Mouse (Mus musculus) neutrophil, adult 83 days (primary cell): ENCODE results near the gene Stard3nl. TPM values are rescaled to one million over a fixed set of nuclear protein-coding genes. Genes with fewer than 3 reads are reported as not detected.

Source experiments
- total RNA-seq, 2 experiments: library from RNA; stranded (reverse); gene quantifications; one replicate each; pipeline ENCODE4 v1.2.4; 2023

Stard3nl gene
- total RNA-seq, result 10 to 100 TPM; 35.1 to 40.8 TPM

GRCm38 (mm10) chr13:19395688-19396354 lies at the start of gene Stard3nl:
Gene Stard3nl, minus strand, starts transcription at chr13:19395795.

Other genes with a start within 250 kb of the Stard3nl start
- gene Epdr1, start 224.1 kb upstream of the Stard3nl start, total RNA-seq, result 1 to 10 TPM; 4.4 to 5.8 TPM
- under 1 TPM in 1 of 2 experiments, not detected in 1; 0.66 TPM for gene Sfrp4, start 227.3 kb upstream of the Stard3nl start, total RNA-seq